In genomic region chr4:152512221-152512925, GRCm38 (mm10) we compare ENCODE assay signal across 13 mouse cellular contexts. TPM values are rescaled to one million over a fixed set of nuclear protein-coding genes. Genes with fewer than 3 reads are reported as not detected.
A peak's percentile ranks its signal among the peaks of the same experiment; 100 is the strongest.
DNase-seq lines count a peak whose midpoint lies in the region; ATAC-seq and TF ChIP-seq lines count a peak whose summit lies in the region.
"Had no signal": no experiment of that assay in that cellular context is flagged by ENCODE, and none has a peak within 500 bp of the region (broad histone marks: within the 10 kb centered on the region; RNA-seq: fewer than 3 reads in every experiment).

No protein-coding gene starts in this region.

- H3K9ac ChIP-seq in lung, embryonic 14.5 days = no peak overlapping the region
- H3K9ac ChIP-seq in hindbrain, embryonic 11.5 days (ENCODE audit: low read depth, low read length) = no peak overlapping the region
- H3K9ac ChIP-seq in midbrain, embryonic 12.5 days (replicated peaks) = no peak overlapping the region
- H3K9ac ChIP-seq: liver, embryonic 13.5 days had no signal

- ATAC-seq in lung, embryonic 14.5 days (ENCODE audit: insufficient read depth) = peak; percentile 28; the same call in 1 of the 2 replicates
- peak; percentile 60 for ATAC-seq in hindbrain, embryonic 11.5 days (ENCODE audit: low FRiP score)
- 0 out of 2 replicates have a peak, but pooled peaks have one; percentile 49 for ATAC-seq in midbrain, embryonic 12.5 days (ENCODE audit: low FRiP score, low read depth)

- 73% methylated on average over 18 of the region's 18 CpGs for WGBS in lung, embryonic 14.5 days
- 36% methylated on average over 18 of the region's 18 CpGs for WGBS in hindbrain, embryonic 11.5 days
- WGBS in midbrain, embryonic 12.5 days = 60% methylated on average over 18 of the region's 18 CpGs

- no peak overlapping the region for H3K4me2 ChIP-seq in lung, embryonic 14.5 days
- no peak overlapping the region for H3K4me2 ChIP-seq in hindbrain, embryonic 11.5 days (replicated peaks; ENCODE audit: low read depth, low read length)
- no peak overlapping the region for H3K4me2 ChIP-seq in midbrain, embryonic 12.5 days (replicated peaks)
- H3K4me2 ChIP-seq: liver, embryonic 13.5 days had no signal

- no peak overlapping the region for H3K27ac ChIP-seq in lung, embryonic 14.5 days (ENCODE audit: low read depth)
- H3K27ac ChIP-seq in hindbrain, embryonic 11.5 days (ENCODE audit: low read depth, low read length) = no peak overlapping the region
- no peak overlapping the region for H3K27ac ChIP-seq in midbrain, embryonic 12.5 days (replicated peaks)
- H3K27ac ChIP-seq: layer of hippocampus, adult 2 months; liver, embryonic 13.5 days had no signal

- no peaks in the 10 kb centered on the region for H3K27me3 ChIP-seq in lung, embryonic 14.5 days (ENCODE audit: insufficient read depth, low read length)
- no peaks in the 10 kb centered on the region for H3K27me3 ChIP-seq in hindbrain, embryonic 11.5 days (ENCODE audit: control insufficient read depth, insufficient read depth, low read length)
- no peaks in the 10 kb centered on the region for H3K27me3 ChIP-seq in midbrain, embryonic 12.5 days
- H3K27me3 ChIP-seq: liver, embryonic 13.5 days had no signal

- no peak overlapping the region for H3K4me3 ChIP-seq in lung, embryonic 14.5 days (ENCODE audit: low read depth, low read length)
- H3K4me3 ChIP-seq in hindbrain, embryonic 11.5 days (ENCODE audit: low read depth, low read length) = no peak overlapping the region
- no peak overlapping the region for H3K4me3 ChIP-seq in midbrain, embryonic 12.5 days
- H3K4me3 ChIP-seq: layer of hippocampus, adult 2 months; liver, embryonic 13.5 days had no signal

- no peaks in the 10 kb centered on the region for H3K4me1 ChIP-seq in lung, embryonic 14.5 days (ENCODE audit: insufficient read depth)
- peaks cover 6% of the 10 kb centered on the region for H3K4me1 ChIP-seq in hindbrain, embryonic 11.5 days (replicated peaks; ENCODE audit: control insufficient read depth, insufficient read depth, low read length)
- peaks cover 11% of the 10 kb centered on the region; the same call in 1 of the 2 replicates for H3K4me1 ChIP-seq in midbrain, embryonic 12.5 days
- H3K4me1 ChIP-seq: liver, embryonic 13.5 days had no signal

- H3K36me3 ChIP-seq in lung, embryonic 14.5 days (ENCODE audit: insufficient read depth) = no peaks in the 10 kb centered on the region
- 0 out of 2 replicates have a peak, but pooled peaks cover 1% of the 10 kb centered on the region for H3K36me3 ChIP-seq in hindbrain, embryonic 11.5 days (ENCODE audit: control insufficient read depth, insufficient read depth, low read length)
- H3K36me3 ChIP-seq in midbrain, embryonic 12.5 days = peaks cover 19% of the 10 kb centered on the region
- H3K36me3 ChIP-seq: liver, embryonic 13.5 days had no signal

- TF ChIP-seq CTCF in lung, embryonic 14.5 days (IDR thresholded peaks at IDR 0.05; ENCODE audit: low read depth) = no peak

- no peak for DNase-seq in lung, embryonic 14.5 days
- no peak for DNase-seq in lung, adult 18-20 months
- DNase-seq in hindbrain, embryonic 11.5 days (ENCODE audit: low spot score) = peak; percentile 54
- no peak for DNase-seq in heart, adult 11 months
- no peak for DNase-seq in cerebellum, adult 9-11 months
- no peak for DNase-seq in left cerebral cortex, adult 8-10 months (ENCODE audit: low spot score in 2 of 2)
- no peak for DNase-seq in gastrocnemius, adult 18-20 months (ENCODE audit: low spot score)
- DNase-seq: gastrocnemius, postnatal 25 days; heart, postnatal 14 days; liver, embryonic 13.5 days; right cerebral cortex, postnatal 25 days had no signal

- H3K9me3 ChIP-seq in lung, embryonic 14.5 days (ENCODE audit: low read depth, low read length) = no peaks in the 10 kb centered on the region
- H3K9me3 ChIP-seq in hindbrain, embryonic 11.5 days (ENCODE audit: control insufficient read depth, low read length) = no peaks in the 10 kb centered on the region
- no peaks in the 10 kb centered on the region for H3K9me3 ChIP-seq in midbrain, embryonic 12.5 days

RNA-seq across cellular contexts. Expression of gene Kcnab2, which starts 34.7 kb away (rescaled TPM):
- polyA plus RNA-seq in lung, embryonic 14.5 days (2014; fragmentation: Nextera tagmentation; extraction: Ambion mirVana) = 3.6 and 4.3 TPM in 2 replicates
- polyA plus RNA-seq in hindbrain, embryonic 11.5 days (2014; fragmentation: Nextera tagmentation; extraction: Ambion mirVana) = 9.2 and 11.1 TPM in 2 replicates
- 19.7 and 24.5 TPM in 2 replicates for polyA plus RNA-seq in midbrain, embryonic 12.5 days (2016; fragmentation: Nextera tagmentation; extraction: Ambion mirVana)
- 100 to 1,000 TPM; 396 to 420 (median 413) TPM for total RNA-seq in left cerebral cortex, adult 8-10 months (2022)
- total RNA-seq in gastrocnemius, adult 18-20 months (2021) = 1 to 10 TPM in 1 of 2 experiments, under 1 TPM in 1; 0.95 to 1.2 TPM

RNA-seq across cellular contexts. Expression of gene Nphp4, which starts 35.9 kb away (rescaled TPM):
- 3.2 and 3.7 TPM in 2 replicates for polyA plus RNA-seq in lung, embryonic 14.5 days (2014; fragmentation: Nextera tagmentation; extraction: Ambion mirVana)
- polyA plus RNA-seq in hindbrain, embryonic 11.5 days (2014; fragmentation: Nextera tagmentation; extraction: Ambion mirVana) = 3.5 and 4.2 TPM in 2 replicates
- 7.9 and 8.1 TPM in 2 replicates for polyA plus RNA-seq in midbrain, embryonic 12.5 days (2016; fragmentation: Nextera tagmentation; extraction: Ambion mirVana)
- total RNA-seq in left cerebral cortex, adult 8-10 months (2022) = 10 to 100 TPM; 19.9 to 25.5 (median 22.3) TPM
- 1 to 10 TPM in 1 of 2 experiments, under 1 TPM in 1; 0.85 to 1.1 TPM for total RNA-seq in gastrocnemius, adult 18-20 months (2021)
